Mouse (Mus musculus): ENCODE data around the gene Olfr1028. TPM values are rescaled to one million over a fixed set of nuclear protein-coding genes. Genes with fewer than 3 reads are reported as not detected.

Gene Olfr1028
- polyA plus RNA-seq (2012; rRNA removed): not detected in 2 replicates

- no peak for DNase-seq (ENCODE audit: low read depth)
These were observed at the start of gene Olfr1028 for GRCm38 (mm10) chr2:85950137-85950536. TSS of gene Olfr1028 (plus strand) at chr2:85950437.

DNA sequence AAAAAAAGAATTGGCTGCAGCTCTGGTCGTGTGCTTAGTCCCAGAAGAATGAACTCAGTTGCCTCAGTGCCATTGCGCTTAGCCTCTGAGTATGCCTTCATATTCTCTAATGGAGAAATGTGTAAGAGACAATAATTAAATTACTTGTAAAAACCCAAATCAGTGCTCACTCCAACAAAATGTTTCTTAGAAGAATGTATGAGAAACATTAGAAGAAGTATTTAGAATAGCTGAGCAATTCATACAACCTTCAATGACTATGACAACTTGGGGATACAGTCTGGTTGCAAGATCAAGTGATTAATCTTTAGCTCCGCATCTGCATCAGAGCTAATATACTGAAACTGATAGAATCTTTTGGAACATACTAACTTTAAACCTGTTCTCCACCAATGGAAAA is 45.3 kb upstream of the Olfr1028 start, which contains the start of gene Olfr1024:
TSS of gene Olfr1024 (minus strand) at position 101 of the 400 bp plus-strand sequence.
- no peak for DNase-seq (ENCODE audit: low read depth)

- no peak for DNase-seq (ENCODE audit: low read depth)
These were observed 37.0 kb upstream of the Olfr1028 start for GRCm38 (mm10) chr2:85913197-85913596.

GRCm38 (mm10) chr2:85914893-85915292 is 35.3 kb upstream of the Olfr1028 start, which contains the start of gene Olfr1025-ps1:
TSS of gene Olfr1025-ps1 (plus strand) at chr2:85915193.
- no peak for DNase-seq (ENCODE audit: low read depth)

GRCm38 (mm10) chr2:85921258-85921657 is 29.0 kb upstream of the Olfr1028 start, which contains the start of gene Olfr1026:
TSS of gene Olfr1026 (plus strand) at chr2:85921558.
- DNase-seq (ENCODE audit: low read depth): no peak

GRCm38 (mm10) chr2:85973595-85973994 is 23.4 kb downstream of the Olfr1028 start, which contains the start of gene Olfr1029:
TSS of gene Olfr1029 (plus strand) at chr2:85973895.
- DNase-seq (ENCODE audit: low read depth): no peak

- DNase-seq (ENCODE audit: low read depth): no peak
These were observed 28.7 kb downstream of the Olfr1028 start, which contains the start of gene Olfr1030 for GRCm38 (mm10) chr2:85978976-85979375. TSS of gene Olfr1030 (plus strand) at chr2:85979276.

GRCm38 (mm10) chr2:85990004-85990403 is 39.8 kb downstream of the Olfr1028 start, which contains the start of gene Olfr1031:
TSS of gene Olfr1031 (plus strand) at chr2:85990304.
- no peak for DNase-seq (ENCODE audit: low read depth)

Other genes starting within 250 kb of the Olfr1028 start
- gene Olfr1009, start 235.0 kb upstream of the Olfr1028 start, polyA plus RNA-seq (2012; rRNA removed): not detected in 2 replicates
- not detected in 2 replicates for gene Olfr1012, start 187.7 kb upstream of the Olfr1028 start, polyA plus RNA-seq (2012; rRNA removed)
- not detected in 2 replicates for gene Olfr1013, start 183.3 kb upstream of the Olfr1028 start, polyA plus RNA-seq (2012; rRNA removed)
- gene Olfr1014, start 177.7 kb upstream of the Olfr1028 start, polyA plus RNA-seq (2012; rRNA removed): not detected in 2 replicates
- not detected in 2 replicates for gene Olfr1015, start 168.4 kb upstream of the Olfr1028 start, polyA plus RNA-seq (2012; rRNA removed)
- not detected in 2 replicates for gene Olfr1016, start 147.9 kb upstream of the Olfr1028 start, polyA plus RNA-seq (2012; rRNA removed)
- not detected in 2 replicates for gene Olfr1018, start 132.0 kb upstream of the Olfr1028 start, polyA plus RNA-seq (2012; rRNA removed)
- not detected in 2 replicates for gene Olfr1019, start 105.0 kb upstream of the Olfr1028 start, polyA plus RNA-seq (2012; rRNA removed)
- gene Olfr1020, start 103.4 kb upstream of the Olfr1028 start, polyA plus RNA-seq (2012; rRNA removed): not detected in 2 replicates
- not detected in 2 replicates for gene Olfr1022, start 81.8 kb upstream of the Olfr1028 start, polyA plus RNA-seq (2012; rRNA removed)
- not detected in 2 replicates for gene Olfr1023, start 64.8 kb upstream of the Olfr1028 start, polyA plus RNA-seq (2012; rRNA removed)
- not detected in 2 replicates for gene Olfr1024, start 45.4 kb upstream of the Olfr1028 start, polyA plus RNA-seq (2012; rRNA removed)
- not detected in 2 replicates for gene Olfr1025-ps1, start 35.2 kb upstream of the Olfr1028 start, polyA plus RNA-seq (2012; rRNA removed)
- gene Olfr1026, start 28.9 kb upstream of the Olfr1028 start, polyA plus RNA-seq (2012; rRNA removed): not detected in 2 replicates
- not detected in 2 replicates for gene Olfr1029, start 23.5 kb downstream of the Olfr1028 start, polyA plus RNA-seq (2012; rRNA removed)
- gene Olfr1030, start 28.8 kb downstream of the Olfr1028 start, polyA plus RNA-seq (2012; rRNA removed): not detected in 2 replicates
- gene Olfr1031, start 39.9 kb downstream of the Olfr1028 start, polyA plus RNA-seq (2012; rRNA removed): not detected in 2 replicates
- not detected in 2 replicates for gene Olfr1032, start 55.1 kb downstream of the Olfr1028 start, polyA plus RNA-seq (2012; rRNA removed)
- gene Olfr1033, start 70.2 kb downstream of the Olfr1028 start, polyA plus RNA-seq (2012; rRNA removed): 0.61 and 1.0 TPM in 2 replicates
- gene Olfr1034, start 95.4 kb downstream of the Olfr1028 start, polyA plus RNA-seq (2012; rRNA removed): 0.13 and 0.14 TPM in 2 replicates
- not detected in 2 replicates for gene Olfr1036, start 123.6 kb downstream of the Olfr1028 start, polyA plus RNA-seq (2012; rRNA removed)
- gene Olfr1037, start 136.9 kb downstream of the Olfr1028 start, polyA plus RNA-seq (2012; rRNA removed): not detected in 2 replicates
- gene Olfr1039, start 185.5 kb downstream of the Olfr1028 start, polyA plus RNA-seq (2012; rRNA removed): 0.03 TPM in 1 of 2 replicates, not detected in the other
- not detected in 2 replicates for gene Olfr1040, start 196.3 kb downstream of the Olfr1028 start, polyA plus RNA-seq (2012; rRNA removed)
- gene Olfr1042, start 211.4 kb downstream of the Olfr1028 start, polyA plus RNA-seq (2012; rRNA removed): not detected in 2 replicates
- not detected in 2 replicates for gene Olfr1043, start 217.1 kb downstream of the Olfr1028 start, polyA plus RNA-seq (2012; rRNA removed)
- gene Olfr1044, start 227.4 kb downstream of the Olfr1028 start, polyA plus RNA-seq (2012; rRNA removed): not detected in 2 replicates
- gene Olfr52, start 235.2 kb downstream of the Olfr1028 start, polyA plus RNA-seq (2012; rRNA removed): not detected in 2 replicates

Data from gonadal fat pad, adult 2 months (tissue).